Mouse (Mus musculus) cerebellum, adult 11-12 months (tissue): ENCODE measurements around the gene Arhgef9.

Experiments used
- DNase-seq: peaks from one replicate; pipeline ENCODE4 v3.0.0; 2022

Arhgef9 gene

GRCm38 (mm10) chrX:95196104-95196919, at the start of gene Arhgef9:
Arhgef9 (minus strand) TSS chrX:95196856.
- DNase-seq: peak; percentile 16

- no peak for DNase-seq
Measured at GRCm38 (mm10) chrX:95238896-95239295, 42.2 kb upstream of the Arhgef9 start.

- peak; percentile 16 for DNase-seq
Measured at GRCm38 (mm10) chrX:95195363-95196103, 1.1 kb downstream of the Arhgef9 start.

- DNase-seq: peak; percentile 45
Measured at GRCm38 (mm10) chrX:95175978-95176377, 20.7 kb downstream of the Arhgef9 start.

GRCm38 (mm10) chrX:95166317-95166716, 30.3 kb downstream of the Arhgef9 start:
- DNase-seq: peak; percentile 94

- peak; percentile 34 for DNase-seq
Measured at GRCm38 (mm10) chrX:95165671-95166127, 31.0 kb downstream of the Arhgef9 start.

GRCm38 (mm10) chrX:95164140-95164539, 32.5 kb downstream of the Arhgef9 start:
- peak; percentile 47 for DNase-seq

- no peak for DNase-seq
Measured at GRCm38 (mm10) chrX:95163452-95163851, 33.2 kb downstream of the Arhgef9 start.

GRCm38 (mm10) chrX:95156833-95157386, 39.7 kb downstream of the Arhgef9 start:
- DNase-seq: peak; percentile 12

- DNase-seq: no peak
Measured at GRCm38 (mm10) chrX:95138636-95139035, 58.0 kb downstream of the Arhgef9 start.

- DNase-seq: no peak
Measured at GRCm38 (mm10) chrX:95133502-95133901, 63.2 kb downstream of the Arhgef9 start.

GRCm38 (mm10) chrX:95132996-95133395, 63.7 kb downstream of the Arhgef9 start:
- no peak for DNase-seq

- DNase-seq: no peak
Measured at GRCm38 (mm10) chrX:95131783-95132182, 64.9 kb downstream of the Arhgef9 start.

GRCm38 (mm10) chrX:95123462-95123861, 73.2 kb downstream of the Arhgef9 start:
- DNase-seq: peak; percentile 45

GRCm38 (mm10) chrX:95104361-95104760, 92.3 kb downstream of the Arhgef9 start:
- DNase-seq: no peak

GRCm38 (mm10) chrX:95087674-95088073, 109.0 kb downstream of the Arhgef9 start:
- DNase-seq: no peak

- DNase-seq: no peak
Measured at GRCm38 (mm10) chrX:95077013-95077699, 119.5 kb downstream of the Arhgef9 start.

GRCm38 (mm10) chrX:95027907-95028306, 168.7 kb downstream of the Arhgef9 start:
- DNase-seq: no peak

GRCm38 (mm10) chrX:95026361-95026892, 170.2 kb downstream of the Arhgef9 start, which contains the start of gene Spin4:
Spin4 (minus strand) TSS chrX:95026682.
- peak; percentile 80 for DNase-seq

GRCm38 (mm10) chrX:95025779-95026360, 170.8 kb downstream of the Arhgef9 start:
- peak; percentile 21 for DNase-seq

GRCm38 (mm10) chrX:95012033-95012432, 184.6 kb downstream of the Arhgef9 start:
- DNase-seq: no peak
